Mouse (Mus musculus): ENCODE data around the gene Acvr1b. TPM values are rescaled to one million over a fixed set of nuclear protein-coding genes. Genes with fewer than 3 reads are reported as not detected.

Gene Acvr1b
- polyA plus RNA-seq, 1 experiment: 6.4 TPM

- peak overlapping the region; percentile 1; the same call in 1 of the 2 replicates for H3K27ac ChIP-seq (ENCODE audit: control insufficient read depth, insufficient read depth, low read depth, low read length, poor library complexity)
- WGBS: 4% methylated on average over 5 of the region's 5 CpGs
- peaks cover 9% of the 10 kb centered on the region for H3K4me1 ChIP-seq (ENCODE audit: control insufficient read depth, insufficient read depth, low read length)
- H3K4me3 ChIP-seq (replicated peaks; ENCODE audit: control insufficient read depth, low read depth, low read length): no peak overlapping the region
- no peak for TF ChIP-seq CTCF (IDR thresholded peaks at IDR 0.05; ENCODE audit: control insufficient read depth, insufficient read depth, low read length)
- TF ChIP-seq POLR2A (IDR thresholded peaks at IDR 0.05; ENCODE audit: borderline replicate concordance, control insufficient read depth, low read depth, low read length): no peak
Observed at GRCm38 (mm10) chr15:101262502-101262901, 88.6 kb downstream of the Acvr1b start.

Other genes with a start within 250 kb of the Acvr1b start
- not detected in 2 replicates for gene Gm47841, start 126.7 kb upstream of the Acvr1b start, polyA plus RNA-seq (2011; ENCODE audit: insufficient read depth, insufficient read length, low replicate concordance, missing spikeins)
- gene Fignl2, start 95.5 kb upstream of the Acvr1b start, polyA plus RNA-seq (2011; ENCODE audit: insufficient read depth, insufficient read length, low replicate concordance, missing spikeins): 0.45 and 1.9 TPM in 2 replicates
- not detected in 2 replicates for gene Ankrd33, start 58.3 kb upstream of the Acvr1b start, polyA plus RNA-seq (2011; ENCODE audit: insufficient read depth, insufficient read length, low replicate concordance, missing spikeins)
- gene Acvrl1, start 45.5 kb upstream of the Acvr1b start, polyA plus RNA-seq (2011; ENCODE audit: insufficient read depth, insufficient read length, low replicate concordance, missing spikeins): 7.3 and 21.9 TPM in 2 replicates
- 2.5 and 2.6 TPM in 2 replicates for gene Grasp, start 50.1 kb downstream of the Acvr1b start, polyA plus RNA-seq (2011; ENCODE audit: insufficient read depth, insufficient read length, low replicate concordance, missing spikeins)
- 9.1 and 10.0 TPM in 2 replicates for gene Nr4a1, start 80.2 kb downstream of the Acvr1b start, polyA plus RNA-seq (2011; ENCODE audit: insufficient read depth, insufficient read length, low replicate concordance, missing spikeins)
- gene Atg101, start 110.2 kb downstream of the Acvr1b start, polyA plus RNA-seq (2011; ENCODE audit: insufficient read depth, insufficient read length, low replicate concordance, missing spikeins): 27.4 and 42.0 TPM in 2 replicates
- gene 6030408B16Rik, start 119.1 kb downstream of the Acvr1b start, polyA plus RNA-seq (2011; ENCODE audit: insufficient read depth, insufficient read length, low replicate concordance, missing spikeins): 0.50 and 1.4 TPM in 2 replicates
- 1.3 and 3.5 TPM in 2 replicates for gene Krt80, start 196.1 kb downstream of the Acvr1b start, polyA plus RNA-seq (2011; ENCODE audit: insufficient read depth, insufficient read length, low replicate concordance, missing spikeins)
- gene Krt7, start 237.0 kb downstream of the Acvr1b start, polyA plus RNA-seq (2011; ENCODE audit: insufficient read depth, insufficient read length, low replicate concordance, missing spikeins): 1.3 and 4.3 TPM in 2 replicates

Data from bone marrow, adult 2 months (tissue).